Comparison of ENCODE assay signal across 16 mouse cellular contexts in genomic region chr6:145374372-145374771, GRCm38 (mm10).
DNase-seq lines count a peak whose midpoint lies in the region; TF ChIP-seq lines count a peak whose summit lies in the region.
"Had no signal": no experiment of that assay in that cellular context is flagged by ENCODE, and none has a peak within 500 bp of the region (broad histone marks: within the 10 kb centered on the region; RNA-seq: fewer than 3 reads in every experiment).

No protein-coding gene starts in this region.

- WGBS in kidney, adult 2 months: 80% methylated on average over 2 of the region's 2 CpGs
- 81% methylated on average over 2 of the region's 2 CpGs for WGBS in hindbrain, embryonic 10.5 days

- no peak overlapping the region for H3ac ChIP-seq in myocyte (ENCODE audit: control insufficient read depth, insufficient read length)

- peaks cover 10% of the 10 kb centered on the region for H3K4me1 ChIP-seq in cortical plate, adult 2 months (ENCODE audit: control insufficient read depth, insufficient read depth, low read length)
- H3K4me1 ChIP-seq in kidney, adult 2 months (ENCODE audit: control insufficient read depth, insufficient read depth, low read length): no peaks in the 10 kb centered on the region
- H3K4me1 ChIP-seq in hindbrain, embryonic 10.5 days (replicated peaks): peaks cover 25% of the 10 kb centered on the region

- no peak for TF ChIP-seq CTCF in layer of hippocampus, adult 2 months (conservative IDR thresholded peaks at IDR 0.05)
- TF ChIP-seq CTCF in cortical plate, adult 2 months (IDR thresholded peaks at IDR 0.05; ENCODE audit: extremely low read depth, insufficient read depth, low read length): no peak
- TF ChIP-seq CTCF in kidney, adult 2 months (conservative IDR thresholded peaks at IDR 0.05; ENCODE audit: insufficient read depth, insufficient read length, low read depth, low read length): no peak

- H3K27ac ChIP-seq in layer of hippocampus, adult 2 months: peak overlapping the region; percentile 88; the same call in 1 of the 2 replicates
- H3K27ac ChIP-seq in cortical plate, adult 2 months (ENCODE audit: insufficient read depth, low read length): peak overlapping the region; percentile 30; the same call in 1 of the 2 replicates
- H3K27ac ChIP-seq in kidney, adult 2 months (ENCODE audit: insufficient read depth, low read depth, low read length): no peak overlapping the region
- no peak overlapping the region for H3K27ac ChIP-seq in hindbrain, embryonic 10.5 days
- H3K27ac ChIP-seq: embryonic facial prominence, embryonic 15.5 days; forebrain, embryonic 15.5 days; hindbrain, embryonic 14.5 days had no signal

- H3K4me3 ChIP-seq in layer of hippocampus, adult 2 months: no peak overlapping the region
- H3K4me3 ChIP-seq in cortical plate, adult 2 months (ENCODE audit: insufficient read depth, low read length): no peak overlapping the region
- H3K4me3 ChIP-seq in myocyte: no peak overlapping the region
- H3K4me3 ChIP-seq in kidney, adult 2 months (ENCODE audit: insufficient read depth, low read depth, low read length): no peak overlapping the region
- H3K4me3 ChIP-seq in hindbrain, embryonic 10.5 days: no peak overlapping the region
- H3K4me3 ChIP-seq: embryonic facial prominence, embryonic 15.5 days; forebrain, embryonic 15.5 days had no signal

- no peaks in the 10 kb centered on the region for H3K36me3 ChIP-seq in myocyte (ENCODE audit: control insufficient read depth, insufficient read depth)
- no peaks in the 10 kb centered on the region for H3K36me3 ChIP-seq in kidney, adult 2 months (ENCODE audit: control insufficient read depth, insufficient read depth, low read length)
- no peaks in the 10 kb centered on the region for H3K36me3 ChIP-seq in hindbrain, embryonic 10.5 days
- H3K36me3 ChIP-seq: embryonic facial prominence, embryonic 15.5 days; forebrain, embryonic 15.5 days; G1E had no signal

- no peak for TF ChIP-seq POLR2A in cortical plate, adult 2 months (IDR thresholded peaks at IDR 0.05; ENCODE audit: extremely low read depth, insufficient read depth, low read length)
- TF ChIP-seq POLR2A in myocyte (IDR thresholded peaks at IDR 0.05; ENCODE audit: insufficient read length, low read depth): no peak
- TF ChIP-seq POLR2A in kidney, adult 2 months (IDR thresholded peaks at IDR 0.05; ENCODE audit: low read depth, low read length): no peak

- no peaks in the 10 kb centered on the region for H3K9me3 ChIP-seq in hindbrain, embryonic 10.5 days
- H3K9me3 ChIP-seq: embryonic facial prominence, embryonic 15.5 days; forebrain, embryonic 15.5 days had no signal

- H3K4me2 ChIP-seq in myocyte (ENCODE audit: low read depth): peak overlapping the region; percentile 47
- H3K4me2 ChIP-seq: embryonic facial prominence, embryonic 15.5 days; forebrain, embryonic 15.5 days; hindbrain, embryonic 14.5 days had no signal

- no peak for DNase-seq in layer of hippocampus, adult 2 months (ENCODE audit: low spot score in 2 of 2)
- no peak for DNase-seq in layer of hippocampus, adult 9-10 months (ENCODE audit: low spot score)
- DNase-seq in kidney, adult 2 months: no peak
- DNase-seq in hindbrain, embryonic 10.5 days (ENCODE audit: low spot score): no peak
- no peak for DNase-seq in urinary bladder, postnatal 14 days (ENCODE audit: low spot score)
- DNase-seq: cerebellum, adult 2 months; embryo, embryonic 11 days; gastrocnemius, postnatal 36 days; heart, adult 11 months; heart, postnatal 14 days had no signal

- H3K79me2 ChIP-seq in myocyte (ENCODE audit: control insufficient read depth, insufficient read depth): no peaks in the 10 kb centered on the region

- H3K27me3 ChIP-seq in myocyte (ENCODE audit: control insufficient read depth, insufficient read depth, insufficient read length): no peaks in the 10 kb centered on the region
- no peaks in the 10 kb centered on the region for H3K27me3 ChIP-seq in kidney, adult 2 months (replicated peaks; ENCODE audit: control insufficient read depth, insufficient read depth, low read length)
- H3K27me3 ChIP-seq in hindbrain, embryonic 10.5 days (ENCODE audit: insufficient read depth, poor library complexity, severe bottlenecking): no peaks in the 10 kb centered on the region
- H3K27me3 ChIP-seq: embryonic facial prominence, embryonic 15.5 days; forebrain, embryonic 15.5 days had no signal

TF ChIP-seq in myocyte, 11 proteins besides CTCF, POLR2A, EP300 and RAD21:
- no peak for TF ChIP-seq MAX (IDR thresholded peaks at IDR 0.05; ENCODE audit: low read depth)
- no peak for TF ChIP-seq TCF3 (IDR thresholded peaks at IDR 0.05; ENCODE audit: insufficient read length, low read depth)
- TF ChIP-seq MYOD1 (IDR thresholded peaks at IDR 0.05; ENCODE audit: control insufficient read depth in 1 of 3, insufficient read length in 2 of 3, low read depth in 2 of 3): no peak
- no peak for TF ChIP-seq TCF12 (IDR thresholded peaks at IDR 0.05; ENCODE audit: insufficient read depth, poor library complexity, severe bottlenecking)
- no peak for TF ChIP-seq POLR2AphosphoS2 (IDR thresholded peaks at IDR 0.05; ENCODE audit: insufficient read length, low read depth)
- no peak for TF ChIP-seq USF1 (IDR thresholded peaks at IDR 0.05; ENCODE audit: low read depth)
- TF ChIP-seq REST (IDR thresholded peaks at IDR 0.05; ENCODE audit: insufficient read depth, insufficient read length): no peak
- no peak for TF ChIP-seq SRF (IDR thresholded peaks at IDR 0.05; ENCODE audit: control insufficient read depth, insufficient read length, low read depth)
- no peak for TF ChIP-seq CEBPB (IDR thresholded peaks at IDR 0.05; ENCODE audit: insufficient read depth, poor library complexity, severe bottlenecking)
- no peak for TF ChIP-seq E2F4 (IDR thresholded peaks at IDR 0.05; ENCODE audit: insufficient read depth)

Comparison
In these comparisons a context has a peak if more than half of its experiments do, and no peak if none do; other contexts are left out.
1. H3K27ac ChIP-seq: peak in layer of hippocampus, adult 2 months (single experiment) and cortical plate, adult 2 months (single experiment); none in kidney, adult 2 months (single experiment) and hindbrain, embryonic 10.5 days (single experiment).